Mouse (Mus musculus) ovary, postnatal 36 days (tissue): ENCODE measurements around the gene Trappc3.
"Not testable (repeated sequence)": the region's sequence is repeated elsewhere in the genome, so short reads cannot be mapped to it uniquely, and the experiment has no call there.

Source experiments
- DNase-seq: peaks from one replicate; pipeline ENCODE4 v3.0.0; 2022; ENCODE audit warnings: low spot score, mixed read lengths

Gene Trappc3

DNA sequence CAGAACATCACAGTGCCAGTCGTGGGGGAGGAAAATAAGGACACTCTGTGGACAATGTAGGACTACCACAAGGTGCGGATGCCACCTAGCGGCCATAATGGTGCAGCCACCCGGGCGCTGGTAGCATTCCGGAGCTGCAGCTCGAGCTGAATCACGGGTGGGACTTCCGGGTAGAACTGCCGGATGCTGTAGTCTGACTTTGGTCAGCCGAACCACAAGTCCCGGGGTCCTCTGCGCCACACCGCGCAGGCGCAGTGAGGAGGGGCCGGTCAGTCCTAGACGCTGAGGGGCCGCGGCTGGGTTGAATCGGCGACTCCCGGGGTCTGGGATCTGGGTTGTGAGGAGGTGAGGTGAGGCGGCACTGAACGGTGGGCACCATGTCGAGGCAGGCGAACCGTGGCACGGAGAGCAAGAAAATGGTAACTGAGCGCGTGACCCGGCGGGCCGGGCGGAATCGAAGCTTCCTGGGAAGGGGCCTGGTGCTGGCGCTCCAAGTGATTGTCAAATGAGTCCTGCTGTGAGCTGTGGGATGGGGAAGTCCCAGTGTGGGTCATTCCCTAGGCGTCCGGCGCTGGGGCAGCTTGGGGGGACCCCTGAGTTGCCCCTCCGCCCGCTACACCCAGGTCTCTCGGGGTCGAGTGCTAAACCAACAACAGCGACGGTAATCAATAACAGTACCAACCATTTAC, at the start of gene Trappc3:
Gene Trappc3 (plus strand): TSS at position 207 of the 689 bp plus-strand sequence.
- DNase-seq = peak; percentile 99

DNA sequence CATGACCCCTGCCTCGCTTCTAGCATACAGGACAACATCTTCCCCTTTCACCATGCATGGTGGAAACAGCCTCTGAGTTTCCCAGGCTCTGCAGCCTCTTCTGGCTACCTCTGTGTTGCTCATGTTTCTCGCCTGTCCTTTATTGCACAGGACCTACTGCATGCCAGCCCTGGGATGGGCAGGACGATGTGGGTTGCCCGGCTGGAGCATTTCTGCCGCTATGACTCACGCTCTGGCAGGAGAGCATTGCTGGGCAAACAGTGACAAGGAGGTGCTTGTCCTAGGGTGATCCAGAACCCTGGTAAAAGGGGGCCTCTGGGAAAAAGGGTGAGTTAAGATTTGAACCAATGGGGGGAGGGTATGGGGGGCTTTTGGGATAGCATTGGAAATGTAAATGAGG, 44.4 kb upstream of the Trappc3 start:
- no peak for DNase-seq

DNA sequence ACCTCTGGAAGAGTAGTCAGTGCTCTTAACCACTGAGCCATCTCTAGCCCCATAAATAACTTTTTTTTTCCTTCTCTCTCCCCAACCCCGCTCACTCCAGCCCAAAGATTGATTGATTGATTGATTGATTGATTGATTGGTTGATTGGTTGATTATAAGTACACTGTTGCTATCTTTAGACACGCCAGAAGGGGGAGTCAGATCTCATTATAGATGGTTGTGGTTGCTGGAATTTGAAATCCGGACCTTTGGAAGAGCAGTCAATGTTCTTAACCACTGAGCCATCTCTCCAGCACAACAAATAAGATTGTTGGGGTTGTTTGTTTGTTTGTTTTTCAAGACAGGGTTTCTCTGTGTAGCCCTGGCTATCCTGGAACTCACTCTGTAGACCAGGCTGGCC, 42.6 kb upstream of the Trappc3 start:
- DNase-seq = not testable (repeated sequence)

GRCm38 (mm10) chr4:126220045-126220444, 42.1 kb upstream of the Trappc3 start:
- DNase-seq = no peak

GRCm38 (mm10) chr4:126222631-126223030, 39.5 kb upstream of the Trappc3 start:
- DNase-seq = no peak

DNA sequence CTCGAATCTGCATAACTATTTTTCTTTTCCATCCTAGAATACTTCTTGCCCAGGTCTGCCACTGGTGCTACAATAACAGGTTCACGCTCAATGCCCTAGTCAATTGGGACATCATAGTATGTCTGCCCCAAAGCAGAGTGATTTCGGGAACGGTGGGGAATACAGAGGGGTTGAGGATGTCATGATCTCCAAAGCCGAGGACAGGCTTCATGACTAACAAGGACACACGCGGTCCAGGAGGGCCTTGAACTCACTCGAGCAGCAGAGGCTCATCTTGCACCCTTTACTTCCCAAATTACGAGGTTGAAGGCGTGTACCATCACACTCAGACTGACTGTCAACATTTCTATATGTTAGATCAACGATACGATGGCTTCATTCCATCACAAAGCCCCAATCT, 35.5 kb upstream of the Trappc3 start:
- DNase-seq = no peak

DNA sequence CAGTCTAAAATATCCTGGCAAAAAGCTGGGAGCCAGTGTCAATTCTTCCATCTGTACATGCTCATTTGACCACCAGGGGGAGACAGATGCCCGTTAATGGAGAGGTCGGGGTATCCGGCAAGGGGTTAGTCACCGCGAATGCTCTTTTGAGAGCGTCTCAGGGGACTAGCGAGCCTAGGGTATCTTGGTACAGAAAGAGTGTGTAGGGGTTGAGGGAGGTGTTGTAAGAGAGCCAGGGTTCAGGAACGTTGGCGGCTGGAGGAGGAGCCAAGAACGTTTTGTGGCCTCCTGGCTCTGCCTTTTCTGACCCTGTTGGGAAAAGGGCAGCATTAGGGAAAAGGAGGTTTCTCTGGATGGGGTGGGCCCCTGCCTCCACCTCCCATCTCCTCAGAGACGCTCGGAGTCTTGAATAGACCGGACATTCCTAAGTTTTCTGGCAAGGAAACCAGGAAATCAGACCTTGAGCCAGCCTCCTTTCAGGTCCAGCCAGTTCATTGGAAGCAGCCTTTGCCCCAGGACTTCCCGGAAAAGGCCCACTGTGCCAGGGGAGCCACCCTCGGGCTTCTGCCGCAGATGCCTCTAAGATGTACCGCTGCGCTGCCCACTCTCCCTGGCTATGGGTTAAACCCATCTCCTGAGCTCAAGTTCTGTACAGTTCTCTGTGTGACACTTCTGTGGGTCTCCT, 34.9 kb upstream of the Trappc3 start:
- DNase-seq = peak; percentile 81

DNA sequence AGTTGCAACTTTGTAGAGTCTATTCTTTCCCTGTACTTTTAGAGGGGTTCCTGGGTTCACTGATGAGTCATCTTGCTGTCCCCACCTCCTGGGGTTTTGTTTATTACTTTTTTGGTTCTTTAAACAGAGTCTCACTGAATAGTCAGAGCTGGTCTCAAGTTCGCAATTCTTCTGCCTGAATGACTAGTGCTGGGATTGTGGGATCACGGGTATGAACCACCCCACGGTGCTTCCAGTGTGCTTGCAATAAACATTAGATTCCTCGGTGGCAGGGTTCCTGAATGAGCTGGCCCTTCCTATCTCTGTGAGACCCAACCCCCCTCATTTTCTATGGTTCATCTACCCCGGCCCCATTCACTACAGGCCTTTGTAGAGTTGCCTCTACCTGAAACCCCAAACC, 34.0 kb upstream of the Trappc3 start:
- DNase-seq = no peak

DNA sequence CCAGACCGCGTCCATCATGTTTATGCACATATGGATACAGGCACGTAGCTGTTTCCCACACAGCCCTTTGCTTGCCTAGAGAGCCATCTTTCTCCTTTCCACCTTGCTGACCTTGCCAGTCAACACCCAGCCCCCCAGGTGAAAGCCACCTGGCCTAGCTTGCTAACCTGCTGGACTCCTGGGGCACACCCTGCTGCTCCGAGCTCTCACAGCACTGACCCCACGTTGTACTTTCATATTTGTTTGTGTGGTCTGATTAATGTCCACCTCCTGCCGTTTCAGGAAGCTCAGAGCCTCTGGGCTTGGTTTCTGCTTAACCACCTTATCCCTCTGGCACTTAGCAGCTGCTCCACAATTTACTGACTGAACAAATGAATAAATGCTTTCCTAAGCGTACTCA, 32.2 kb upstream of the Trappc3 start:
- DNase-seq = no peak

DNA sequence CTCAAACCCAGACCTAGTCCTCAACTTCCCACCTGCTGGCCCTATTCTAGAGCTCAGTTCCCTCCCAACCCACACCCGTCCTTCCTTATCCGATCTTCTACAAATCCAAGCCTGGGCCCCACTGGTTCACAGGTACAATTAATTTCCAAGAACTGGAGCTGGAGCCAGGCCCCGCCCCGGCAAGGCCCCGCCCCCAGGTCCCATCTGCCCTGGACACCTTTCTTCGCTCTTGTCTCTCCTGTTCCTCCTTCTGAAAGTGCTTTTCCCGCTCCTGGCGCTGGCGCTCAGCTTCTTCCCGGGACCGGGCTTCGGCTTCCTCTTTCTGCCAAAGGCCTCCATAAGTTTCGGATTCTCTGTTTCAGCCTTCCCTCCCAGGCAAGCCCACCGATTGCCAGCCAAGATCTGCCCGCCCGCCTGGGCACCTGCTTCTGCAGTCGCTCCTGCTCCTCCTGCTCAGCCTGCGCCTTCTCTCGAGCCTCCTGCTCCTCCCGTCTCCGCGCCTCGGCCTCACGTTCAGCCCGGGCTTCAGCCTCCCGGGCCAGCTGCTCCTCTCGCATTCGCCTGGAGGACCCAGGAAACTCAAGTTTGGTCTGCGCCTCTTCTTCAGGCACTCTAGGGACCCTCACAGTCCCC, 28.3 kb upstream of the Trappc3 start:
- DNase-seq = no peak

- DNase-seq = no peak
Measured at GRCm38 (mm10) chr4:126234496-126235175, 27.5 kb upstream of the Trappc3 start.

DNA sequence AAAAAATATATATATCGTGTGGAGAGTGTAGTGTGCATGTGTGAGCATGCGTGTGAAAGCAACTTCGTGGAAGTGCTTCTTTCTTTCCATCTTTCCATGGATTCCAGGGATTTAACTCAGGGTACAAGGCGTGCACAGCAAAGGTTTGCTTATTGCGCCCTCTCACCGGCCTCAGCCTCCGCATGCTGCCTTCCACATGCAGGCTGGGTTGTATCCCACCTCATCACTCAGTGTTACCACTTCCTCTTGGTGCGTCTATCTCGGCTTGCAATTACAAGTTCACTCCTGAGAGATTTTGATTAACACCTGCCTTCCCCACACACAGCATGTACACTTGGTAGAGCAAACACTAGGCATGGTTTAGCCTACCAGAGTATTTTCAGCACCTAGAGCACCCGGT, 26.9 kb upstream of the Trappc3 start:
- no peak for DNase-seq

DNA sequence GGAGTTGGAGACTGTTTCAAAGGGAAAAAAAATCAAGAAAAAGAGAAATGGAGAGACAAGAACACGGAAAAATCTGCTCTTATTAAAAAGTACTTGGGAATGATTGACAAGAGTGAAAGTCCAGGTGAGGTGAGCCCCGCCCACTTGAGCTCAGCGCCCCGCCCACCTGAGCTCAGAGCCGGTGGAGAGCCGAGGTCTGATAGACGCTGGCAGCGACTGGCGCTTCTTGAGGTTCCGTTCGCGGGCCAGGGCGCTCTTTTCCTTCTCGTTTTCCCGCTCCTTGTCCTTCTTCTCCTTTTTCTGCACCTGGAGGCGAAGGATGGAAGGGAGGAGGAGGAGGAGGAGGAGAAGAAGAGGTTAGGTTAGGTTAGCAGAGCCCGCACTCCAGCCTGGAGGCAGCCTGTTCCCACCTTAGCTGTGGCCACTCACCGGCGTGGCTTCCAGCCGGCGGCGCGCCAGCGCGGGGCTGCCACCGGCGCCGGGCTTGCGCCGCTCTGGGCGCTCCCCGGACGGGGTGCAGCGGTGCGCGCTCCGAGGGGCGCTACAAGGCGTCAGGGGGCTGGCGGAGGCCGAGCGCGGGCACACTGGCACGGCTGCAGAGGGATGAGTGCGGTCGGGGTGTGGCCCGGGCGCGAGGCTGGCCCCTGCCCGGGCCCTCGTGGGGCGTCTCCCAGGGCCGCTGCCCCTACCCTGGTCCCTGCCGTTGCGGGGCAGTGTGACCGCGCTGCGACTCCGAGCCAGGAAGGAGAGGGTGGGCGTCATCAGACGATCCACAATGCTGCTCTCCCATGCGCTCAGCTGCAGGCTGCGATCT, 25.5 kb upstream of the Trappc3 start:
- DNase-seq = no peak

DNA sequence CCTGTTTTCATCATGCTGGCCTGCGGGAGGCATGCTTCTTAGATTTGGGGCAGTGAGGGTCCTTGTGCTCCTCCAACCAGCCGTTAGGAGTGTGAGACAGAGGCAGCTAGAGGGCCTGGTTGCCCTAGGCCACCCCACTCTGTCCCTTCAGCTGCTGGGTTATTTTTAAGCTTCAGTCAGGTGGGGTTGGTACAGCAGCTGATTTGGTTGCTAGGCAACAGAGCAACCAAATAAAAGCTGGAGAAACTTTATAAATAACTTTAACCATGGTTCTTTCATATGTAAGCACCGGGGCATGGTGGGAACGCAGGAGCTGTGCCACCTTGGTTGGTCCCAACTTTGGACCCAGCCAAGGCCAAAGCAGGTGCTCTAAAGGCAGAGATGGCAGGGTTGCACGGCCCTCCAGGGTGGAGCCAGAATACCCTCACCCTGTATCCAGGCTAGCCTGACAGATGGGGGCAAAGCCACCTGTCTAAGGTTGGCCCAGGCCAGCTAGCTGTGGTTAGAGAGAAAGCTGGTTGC, 24.3 kb upstream of the Trappc3 start:
- no peak for DNase-seq

DNA sequence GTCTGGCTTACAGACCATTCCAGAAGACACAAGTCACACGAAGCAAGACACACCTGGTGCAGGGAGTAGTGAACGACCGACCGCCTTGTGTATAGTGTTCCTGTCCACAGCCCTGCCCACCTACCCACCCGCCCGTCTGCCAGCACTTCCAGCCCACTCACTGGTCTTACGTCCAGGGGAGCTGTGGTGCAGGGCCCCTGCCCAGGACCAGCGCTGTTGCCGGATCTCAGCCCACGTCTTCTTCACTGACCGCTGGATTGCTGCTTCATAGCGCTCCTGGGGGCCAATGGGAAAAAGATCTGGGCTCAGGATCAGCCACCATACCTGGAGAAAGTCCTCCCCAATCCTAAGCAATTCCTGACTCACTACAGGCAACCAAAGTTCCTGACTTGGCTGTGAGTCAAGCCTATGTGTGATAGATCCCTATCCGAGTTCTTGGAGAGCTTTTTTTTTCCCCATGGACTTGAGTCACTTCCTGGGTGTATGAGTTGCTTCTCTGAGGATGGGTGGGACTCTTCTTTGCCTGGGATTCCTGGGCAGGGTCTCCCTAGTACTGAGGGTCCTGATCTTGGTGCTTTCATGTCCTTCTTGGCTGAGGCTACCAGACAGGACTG, 22.2 kb upstream of the Trappc3 start:
- no peak for DNase-seq

- no peak for DNase-seq
Measured at GRCm38 (mm10) chr4:126241956-126242355, 20.2 kb upstream of the Trappc3 start.

GRCm38 (mm10) chr4:126242510-126242909, 19.6 kb upstream of the Trappc3 start:
- DNase-seq = no peak

GRCm38 (mm10) chr4:126246202-126246889, 15.8 kb upstream of the Trappc3 start:
- DNase-seq = no peak

- no peak for DNase-seq
Measured at GRCm38 (mm10) chr4:126248261-126248868, 13.8 kb upstream of the Trappc3 start.

DNA sequence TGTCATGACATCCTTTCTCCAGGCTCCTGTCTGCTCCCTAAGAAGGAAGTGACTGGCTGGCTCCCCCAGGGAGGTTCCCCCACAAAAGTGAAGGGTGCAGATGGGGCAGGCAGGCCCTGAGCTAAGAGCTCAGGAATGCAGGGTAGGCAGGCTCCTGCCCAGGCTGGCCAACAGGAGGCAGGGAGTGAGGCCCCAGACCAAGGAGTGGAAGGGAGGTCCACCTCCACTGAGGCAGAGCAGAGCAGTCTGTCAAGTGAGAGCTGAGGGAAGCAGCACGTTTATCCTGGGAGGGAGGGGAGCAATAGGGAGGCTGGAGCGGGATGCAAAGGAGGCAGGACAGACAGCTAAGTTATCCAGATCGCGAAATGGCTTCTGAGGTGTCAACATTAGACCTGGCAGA, 11.5 kb upstream of the Trappc3 start:
- no peak for DNase-seq
